ENCODE assay signal across 10 mouse cellular contexts in genomic region chr11:8859868-8860267, GRCm38 (mm10).
DNase-seq lines count a peak whose midpoint lies in the region; ATAC-seq and TF ChIP-seq lines count a peak whose summit lies in the region.
"Had no signal": no experiment of that assay in that cellular context is flagged by ENCODE, and none has a peak within 500 bp of the region (broad histone marks: within the 10 kb centered on the region; RNA-seq: fewer than 3 reads in every experiment).

No protein-coding gene starts in this region.

- H3K9me3 ChIP-seq in hindbrain, embryonic 10.5 days, result no peaks in the 10 kb centered on the region
- no peaks in the 10 kb centered on the region for H3K9me3 ChIP-seq in hindbrain, embryonic 12.5 days (replicated peaks)
- no peaks in the 10 kb centered on the region for H3K9me3 ChIP-seq in embryonic facial prominence, embryonic 10.5 days
- no peaks in the 10 kb centered on the region for H3K9me3 ChIP-seq in limb, embryonic 14.5 days (ENCODE audit: control insufficient read depth, low read length)
- H3K9me3 ChIP-seq: embryonic facial prominence, embryonic 15.5 days; neural tube, embryonic 12.5 days had no signal

- H3K27ac ChIP-seq in hindbrain, embryonic 10.5 days, result no peak overlapping the region
- no peak overlapping the region for H3K27ac ChIP-seq in hindbrain, embryonic 12.5 days
- no peak overlapping the region for H3K27ac ChIP-seq in embryonic facial prominence, embryonic 10.5 days (replicated peaks)
- no peak overlapping the region for H3K27ac ChIP-seq in limb, embryonic 14.5 days (replicated peaks; ENCODE audit: low read depth, low read length)
- H3K27ac ChIP-seq: embryonic facial prominence, embryonic 15.5 days; neural tube, embryonic 12.5 days had no signal

- no peaks in the 10 kb centered on the region for H3K36me3 ChIP-seq in hindbrain, embryonic 10.5 days
- no peaks in the 10 kb centered on the region for H3K36me3 ChIP-seq in hindbrain, embryonic 12.5 days
- no peaks in the 10 kb centered on the region for H3K36me3 ChIP-seq in embryonic facial prominence, embryonic 10.5 days (replicated peaks)
- H3K36me3 ChIP-seq in limb, embryonic 14.5 days (ENCODE audit: control insufficient read depth, insufficient read depth, low read length), result no peaks in the 10 kb centered on the region
- H3K36me3 ChIP-seq: embryonic facial prominence, embryonic 15.5 days; neural tube, embryonic 12.5 days had no signal

- H3K4me1 ChIP-seq in hindbrain, embryonic 10.5 days (replicated peaks), result peaks cover 10% of the 10 kb centered on the region; the same call in 1 of the 2 replicates
- peaks cover 10% of the 10 kb centered on the region; the same call in 1 of the 2 replicates for H3K4me1 ChIP-seq in hindbrain, embryonic 12.5 days
- peaks cover 4% of the 10 kb centered on the region; the same call in 1 of the 2 replicates for H3K4me1 ChIP-seq in embryonic facial prominence, embryonic 10.5 days
- H3K4me1 ChIP-seq in limb, embryonic 14.5 days (ENCODE audit: control insufficient read depth, insufficient read depth, low read length), result peaks cover 2% of the 10 kb centered on the region; the same call in 1 of the 2 replicates
- H3K4me1 ChIP-seq: embryonic facial prominence, embryonic 15.5 days had no signal

- no peak overlapping the region for H3K9ac ChIP-seq in hindbrain, embryonic 12.5 days
- H3K9ac ChIP-seq in limb, embryonic 14.5 days (ENCODE audit: low read depth, low read length, severe bottlenecking), result no peak overlapping the region
- H3K9ac ChIP-seq: embryonic facial prominence, embryonic 15.5 days; neural tube, embryonic 12.5 days had no signal

- no peak overlapping the region for H3K4me3 ChIP-seq in hindbrain, embryonic 10.5 days
- no peak overlapping the region for H3K4me3 ChIP-seq in hindbrain, embryonic 12.5 days
- no peak overlapping the region for H3K4me3 ChIP-seq in embryonic facial prominence, embryonic 10.5 days
- no peak overlapping the region for H3K4me3 ChIP-seq in limb, embryonic 14.5 days (replicated peaks; ENCODE audit: low read length)
- H3K4me3 ChIP-seq: embryonic facial prominence, embryonic 15.5 days; neural tube, embryonic 12.5 days had no signal

- no peak for ATAC-seq in hindbrain, embryonic 12.5 days (ENCODE audit: low FRiP score)
- no peak for ATAC-seq in limb, embryonic 14.5 days (ENCODE audit: low FRiP score, low read depth)

- DNase-seq in hindbrain, embryonic 10.5 days (ENCODE audit: low spot score), result peak; percentile 64
- DNase-seq in adipocyte (ENCODE audit: low spot score), result peak; percentile 86
- DNase-seq in embryonic facial prominence, embryonic 10.5 days (ENCODE audit: low spot score), result peak; percentile 79
- DNase-seq in induced T-regulatory cell, adult 2 months (ENCODE audit: low read depth), result peak; percentile 21
- DNase-seq in limb, embryonic 14.5 days (ENCODE audit: low spot score), result peak; percentile 77
- peak; percentile 66 for DNase-seq in retina, embryonic 14.5 days (ENCODE audit: low spot score)
- DNase-seq in thymus, postnatal 4 days, result peak; percentile 90

- TF ChIP-seq POLR2A in limb, embryonic 14.5 days (IDR thresholded peaks at IDR 0.05; ENCODE audit: borderline replicate concordance, extremely low read depth, insufficient read depth, insufficient read length), result no peak

- 27% methylated on average over 5 of the region's 5 CpGs for WGBS in hindbrain, embryonic 10.5 days
- WGBS in hindbrain, embryonic 12.5 days, result 25% methylated on average over 5 of the region's 5 CpGs
- 28% methylated on average over 5 of the region's 5 CpGs for WGBS in embryonic facial prominence, embryonic 10.5 days
- 20% methylated on average over 5 of the region's 5 CpGs for WGBS in limb, embryonic 14.5 days

- H3K27me3 ChIP-seq in hindbrain, embryonic 10.5 days (ENCODE audit: insufficient read depth, poor library complexity, severe bottlenecking), result no peaks in the 10 kb centered on the region
- H3K27me3 ChIP-seq in hindbrain, embryonic 12.5 days, result no peaks in the 10 kb centered on the region
- H3K27me3 ChIP-seq in embryonic facial prominence, embryonic 10.5 days (replicated peaks; ENCODE audit: low read depth, poor library complexity, severe bottlenecking), result no peaks in the 10 kb centered on the region
- no peaks in the 10 kb centered on the region for H3K27me3 ChIP-seq in limb, embryonic 14.5 days (ENCODE audit: control insufficient read depth, insufficient read depth, low read length)
- H3K27me3 ChIP-seq: embryonic facial prominence, embryonic 15.5 days; neural tube, embryonic 12.5 days had no signal

- H3K4me2 ChIP-seq in hindbrain, embryonic 12.5 days (replicated peaks), result no peak overlapping the region
- no peak overlapping the region for H3K4me2 ChIP-seq in limb, embryonic 14.5 days (replicated peaks; ENCODE audit: low read depth, low read length, severe bottlenecking)
- H3K4me2 ChIP-seq: embryonic facial prominence, embryonic 15.5 days; neural tube, embryonic 12.5 days had no signal

Comparison
In these comparisons a context has a peak if more than half of its experiments do, and no peak if none do; other contexts are left out.
1. DNase-seq: peak in every context shown above with its lines; median percentile 90 in thymus, postnatal 4 days; 86 in adipocyte; 79 in embryonic facial prominence, embryonic 10.5 days; 77 in limb, embryonic 14.5 days; 66 in retina, embryonic 14.5 days; 64 in hindbrain, embryonic 10.5 days; 21 in induced T-regulatory cell, adult 2 months.